12 mouse cellular contexts compared by ENCODE assay signal in genomic region chr7:112222733-112223524, GRCm38 (mm10). TPM values are rescaled to one million over a fixed set of nuclear protein-coding genes. Genes with fewer than 3 reads are reported as not detected.
DNase-seq lines count a peak whose midpoint lies in the region; ATAC-seq and TF ChIP-seq lines count a peak whose summit lies in the region.
"Had no signal": no experiment of that assay in that cellular context is flagged by ENCODE, and none has a peak within 500 bp of the region (broad histone marks: within the 10 kb centered on the region; RNA-seq: fewer than 3 reads in every experiment).

No protein-coding gene starts in this region.

- 13% methylated on average over 7 of the region's 7 CpGs for WGBS in heart, embryonic 10.5 days
- 11% methylated on average over 7 of the region's 7 CpGs for WGBS in heart, postnatal 0 days
- WGBS in midbrain, embryonic 16.5 days: 53% methylated on average over 7 of the region's 7 CpGs

- 0 out of 2 replicates have a peak, but pooled peaks cover 6% of the 10 kb centered on the region for H3K9me3 ChIP-seq in heart, embryonic 10.5 days
- H3K9me3 ChIP-seq in heart, postnatal 0 days (replicated peaks; ENCODE audit: control insufficient read depth, low read length): no peaks in the 10 kb centered on the region
- no peaks in the 10 kb centered on the region for H3K9me3 ChIP-seq in midbrain, embryonic 16.5 days (replicated peaks; ENCODE audit: control insufficient read depth, low read length, poor library complexity, severe bottlenecking)
- H3K9me3 ChIP-seq: embryonic facial prominence, embryonic 12.5 days; hindbrain, embryonic 15.5 days; limb, embryonic 15.5 days had no signal

- no peak overlapping the region for H3K9ac ChIP-seq in heart, postnatal 0 days (replicated peaks; ENCODE audit: low read depth, low read length)
- H3K9ac ChIP-seq in midbrain, embryonic 16.5 days (ENCODE audit: low read depth, low read length): no peak overlapping the region
- H3K9ac ChIP-seq: embryonic facial prominence, embryonic 12.5 days; hindbrain, embryonic 15.5 days; limb, embryonic 15.5 days had no signal

- H3K36me3 ChIP-seq in heart, embryonic 10.5 days: peaks cover 9% of the 10 kb centered on the region
- 0 out of 2 replicates have a peak, but pooled peaks cover 4% of the 10 kb centered on the region for H3K36me3 ChIP-seq in heart, postnatal 0 days (replicated peaks; ENCODE audit: control insufficient read depth, insufficient read depth, low read length)
- H3K36me3 ChIP-seq in midbrain, embryonic 16.5 days (ENCODE audit: control insufficient read depth, insufficient read depth, low read length): no peaks in the 10 kb centered on the region
- H3K36me3 ChIP-seq: embryonic facial prominence, embryonic 12.5 days; hindbrain, embryonic 15.5 days; limb, embryonic 15.5 days had no signal

- TF ChIP-seq EP300 in heart, postnatal 0 days (IDR thresholded peaks at IDR 0.05; ENCODE audit: low read depth): no peak

- peak; percentile 92 for DNase-seq in heart, embryonic 10.5 days (ENCODE audit: low spot score)
- DNase-seq in heart, adult 8-10 months (ENCODE audit: low spot score): no peak
- peak; percentile 88 for DNase-seq in right cerebral cortex, adult 18-20 months
- DNase-seq in right cerebral cortex, postnatal 4 days: no peak
- peak; percentile 66 for DNase-seq in heart, postnatal 0 days (ENCODE audit: low spot score)
- DNase-seq in telencephalon, adult 2 months (ENCODE audit: low read depth, low spot score): peak; percentile 95
- DNase-seq: kidney, postnatal 14 days; thymus, adult 18-20 months had no signal

- ATAC-seq in heart, postnatal 0 days (ENCODE audit: insufficient read depth, low read depth): peak; percentile 9
- ATAC-seq in midbrain, embryonic 16.5 days: no peak

- H3K27me3 ChIP-seq in heart, embryonic 10.5 days (ENCODE audit: insufficient read depth, poor library complexity, severe bottlenecking): no peaks in the 10 kb centered on the region; the same call in 1 of the 2 replicates
- no peaks in the 10 kb centered on the region for H3K27me3 ChIP-seq in heart, postnatal 0 days (ENCODE audit: control insufficient read depth, insufficient read depth, low read length)
- peaks cover 24% of the 10 kb centered on the region for H3K27me3 ChIP-seq in midbrain, embryonic 16.5 days (ENCODE audit: control insufficient read depth, insufficient read depth, low read depth, low read length)

- H3K4me1 ChIP-seq in heart, embryonic 10.5 days: peaks cover 65% of the 10 kb centered on the region
- H3K4me1 ChIP-seq in heart, postnatal 0 days (ENCODE audit: control insufficient read depth, insufficient read depth): peaks cover 31% of the 10 kb centered on the region
- H3K4me1 ChIP-seq in midbrain, embryonic 16.5 days (ENCODE audit: control insufficient read depth, insufficient read depth, low read length): peaks cover 4% of the 10 kb centered on the region; the same call in 1 of the 2 replicates

- TF ChIP-seq CTCF in heart, postnatal 0 days (IDR thresholded peaks at IDR 0.05; ENCODE audit: low read depth): no peak

- peak overlapping the region; percentile 29; the same call in 1 of the 2 replicates for H3K4me3 ChIP-seq in heart, embryonic 10.5 days
- H3K4me3 ChIP-seq in heart, postnatal 0 days (ENCODE audit: low read depth, low read length): no peak overlapping the region
- no peak overlapping the region for H3K4me3 ChIP-seq in midbrain, embryonic 16.5 days (ENCODE audit: low read depth, low read length)
- H3K4me3 ChIP-seq: embryonic facial prominence, embryonic 12.5 days; hindbrain, embryonic 15.5 days; limb, embryonic 15.5 days had no signal

- H3K27ac ChIP-seq in heart, embryonic 10.5 days: peak overlapping the region; percentile 93
- H3K27ac ChIP-seq in heart, postnatal 0 days (ENCODE audit: low read depth): peak overlapping the region; percentile 63
- H3K27ac ChIP-seq in midbrain, embryonic 16.5 days (ENCODE audit: low read length): no peak overlapping the region
- H3K27ac ChIP-seq: embryonic facial prominence, embryonic 12.5 days; hindbrain, embryonic 15.5 days; limb, embryonic 15.5 days had no signal

- no peak overlapping the region for H3K4me2 ChIP-seq in heart, postnatal 0 days (ENCODE audit: low read depth, low read length)
- H3K4me2 ChIP-seq in midbrain, embryonic 16.5 days (ENCODE audit: low read length): no peak overlapping the region
- H3K4me2 ChIP-seq: embryonic facial prominence, embryonic 12.5 days; hindbrain, embryonic 15.5 days; limb, embryonic 15.5 days had no signal

RNA-seq across cellular contexts. Expression of gene Mical2, which starts 2.7 kb away (rescaled TPM):
- polyA plus RNA-seq in heart, embryonic 10.5 days (2016; fragmentation: Nextera tagmentation; extraction: Ambion mirVana): 77.8 and 153 TPM in 2 replicates
- total RNA-seq in heart, adult 8-10 months (2022): 100 to 1,000 TPM in 1 of 4 experiments, 10 to 100 TPM in 3; 82.0 to 100 (median 95.6) TPM
- total RNA-seq in heart, postnatal 0 days (2014; rRNA removed; ENCODE audit: low replicate concordance): 136 and 169 TPM in 2 replicates
- polyA plus RNA-seq in heart, postnatal 0 days (2015; fragmentation: Nextera tagmentation; extraction: Ambion mirVana): 59.9 and 78.1 TPM in 2 replicates
- polyA plus RNA-seq in midbrain, embryonic 16.5 days (2015; fragmentation: Nextera tagmentation; extraction: Ambion mirVana): 3.5 and 5.1 TPM in 2 replicates

Comparison
In these comparisons a context has a peak if more than half of its experiments do, and no peak if none do; other contexts are left out.
1. DNase-seq: peak in heart, embryonic 10.5 days (single experiment), right cerebral cortex, adult 18-20 months (single experiment), heart, postnatal 0 days (single experiment) and telencephalon, adult 2 months (single experiment); none in heart, adult 8-10 months (single experiment) and right cerebral cortex, postnatal 4 days (single experiment).